Mouse (Mus musculus) heart, embryonic 14.5 days (tissue): ENCODE measurements around the gene Nmnat2. TPM values are rescaled to one million over a fixed set of nuclear protein-coding genes. Genes with fewer than 3 reads are reported as not detected.

Source experiments
- ATAC-seq: fragments of 200-750 bp; cut with Nextera tagmentation; 2 replicates; pipeline ENCODE4 v1.8.0; 2017; ENCODE audit warnings: low read depth, moderate TSS enrichment; ENCODE audit not compliant: insufficient number of reproducible peaks, insufficient read depth, low FRiP score
- H3K27ac ChIP-seq, 2 experiments: fragments of 200-500 bp in 1 of 2; fragments of 300-500 bp in 1 of 2; sonication (generic) in 1 of 2; replicated peaks in 1 of 2; 2 replicates each; pipeline ENCODE4 v1.5.1; 2012 to 2014; ENCODE audit warnings: low read depth in 2 of 2, low read length in 2 of 2, control low read depth in 1 of 2, mild to moderate bottlenecking in 1 of 2, mixed read lengths in 1 of 2; ENCODE audit not compliant: control insufficient read depth in 1 of 2, insufficient read depth in 1 of 2
- H3K27me3 ChIP-seq: fragments of 300-500 bp; sonication (generic); 2 replicates; pipeline ENCODE4 v1.6.1; 2014; ENCODE audit warnings: mild to moderate bottlenecking, low read length, control low read depth; ENCODE audit not compliant: control insufficient read depth, insufficient read depth
- H3K36me3 ChIP-seq: fragments of 300-500 bp; sonication (generic); 2 replicates; pipeline ENCODE4 v1.6.1; 2014; ENCODE audit warnings: mild to moderate bottlenecking, control low read depth, low read length, mixed read lengths; ENCODE audit not compliant: control insufficient read depth, insufficient read depth
- H3K4me1 ChIP-seq, 2 experiments: fragments of 200-500 bp in 1 of 2; fragments of 300-500 bp in 1 of 2; sonication (generic) in 1 of 2; 2 replicates each; pipeline ENCODE4 v1.6.1; 2012 to 2014; ENCODE audit warnings: low read length in 2 of 2, control low read depth in 1 of 2, mixed read lengths in 1 of 2; ENCODE audit not compliant: control insufficient read depth in 2 of 2, insufficient read depth in 2 of 2
- H3K4me2 ChIP-seq: fragments of 300-500 bp; sonication (generic); 2 replicates; pipeline ENCODE4 v1.6.1; 2014; ENCODE audit warnings: mild to moderate bottlenecking, low read length
- H3K4me3 ChIP-seq, 2 experiments: fragments of 200-500 bp in 1 of 2; fragments of 300-500 bp in 1 of 2; sonication (generic) in 1 of 2; 2 replicates each; pipeline ENCODE4 v1.5.1; 2012 to 2014; ENCODE audit warnings: low read length in 2 of 2, mild to moderate bottlenecking in 2 of 2, control low read depth in 1 of 2, low read depth in 1 of 2, moderate library complexity in 1 of 2; ENCODE audit not compliant: control insufficient read depth in 1 of 2, insufficient read depth in 1 of 2
- H3K9ac ChIP-seq: fragments of 300-500 bp; sonication (generic); 2 replicates; pipeline ENCODE4 v1.6.1; 2014; ENCODE audit warnings: mild to moderate bottlenecking, low read length
- H3K9me3 ChIP-seq: fragments of 300-500 bp; sonication (generic); 2 replicates; pipeline ENCODE4 v1.6.1; 2016; ENCODE audit warnings: low read length, control low read depth; ENCODE audit not compliant: control insufficient read depth
- WGBS: fragments of 180-500 bp; shearing (Covaris S2); extraction: QIAGEN DNeasy Blood & Tissue Kit; methylation state at CpG from one replicate; pipeline ENCODE4 v1.1.7; 2014; 5-methylcytosine and 5-hydroxymethylcytosine counted together
- polyA plus RNA-seq: library from polyadenylated mRNA; unstranded; fragments of >200 nt; fragmentation: Nextera tagmentation; extraction: Ambion mirVana; gene quantifications from 2 replicates; pipeline ENCODE4 v1.2.1, GENCODE M21; 2014

The Nmnat2 gene
- polyA plus RNA-seq, 1 experiment from 2014 or later: 1.1 TPM

DNA sequence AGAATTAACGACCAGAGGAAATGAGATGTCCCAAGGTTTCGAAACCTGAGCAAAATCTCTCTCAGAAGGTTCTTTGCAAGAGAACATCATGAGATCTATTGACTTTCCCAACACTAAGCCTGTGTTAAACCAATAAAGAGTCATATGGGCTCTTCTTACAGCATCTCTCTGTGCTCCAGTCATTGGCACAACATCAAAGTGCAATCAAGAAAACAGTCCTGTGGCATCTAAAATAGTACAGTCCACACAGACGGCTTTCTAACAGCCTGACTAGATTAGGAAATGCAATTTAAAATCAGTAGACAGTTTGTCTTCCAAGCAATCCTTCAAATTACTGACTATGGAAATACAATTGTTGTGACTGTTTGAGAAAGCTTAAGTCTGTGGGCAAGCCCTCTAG lies 32.2 kb downstream of the Nmnat2 start:
- Histone ChIP-seq H3K4me3 (no peak overlapping the region), H3K27ac (no peak overlapping the region), H3K9me3 (no peaks in the 10 kb centered on the region), H3K27me3 (no peaks in the 10 kb centered on the region), H3K36me3 (no peaks in the 10 kb centered on the region), H3K4me2 (no peak overlapping the region), H3K9ac (no peak overlapping the region), H3K4me1 (no peaks in the 10 kb centered on the region)
- WGBS: 50% methylated on average over 3 of the region's 3 CpGs
- ATAC-seq: no peak

DNA sequence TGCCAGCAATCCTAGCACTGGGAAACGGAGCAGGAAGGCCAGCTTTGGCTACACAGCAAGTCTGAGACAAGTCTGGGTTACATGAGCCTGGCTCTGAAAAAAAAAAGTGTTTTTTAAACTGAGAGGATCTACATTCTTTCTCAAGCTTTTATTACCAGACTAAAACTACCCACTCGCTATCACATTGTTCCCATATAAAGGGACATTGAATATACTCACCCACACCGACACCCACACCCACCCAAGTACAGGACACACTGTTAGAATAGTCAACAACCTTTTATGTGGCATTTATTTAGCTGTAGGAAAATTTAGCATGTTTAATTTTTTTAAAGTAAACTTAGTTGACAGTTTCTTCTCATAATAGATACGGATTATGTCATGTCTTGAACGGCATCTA lies 35.3 kb downstream of the Nmnat2 start:
- ATAC-seq: no peak
- Histone ChIP-seq H3K9me3 (no peaks in the 10 kb centered on the region), H3K4me2 (no peak overlapping the region), H3K4me3 (no peak overlapping the region), H3K4me1 (no peaks in the 10 kb centered on the region), H3K36me3 (no peaks in the 10 kb centered on the region), H3K27me3 (no peaks in the 10 kb centered on the region), H3K9ac (no peak overlapping the region), H3K27ac (no peak overlapping the region)
- 92% methylated on average over 5 of the region's 5 CpGs for WGBS

DNA sequence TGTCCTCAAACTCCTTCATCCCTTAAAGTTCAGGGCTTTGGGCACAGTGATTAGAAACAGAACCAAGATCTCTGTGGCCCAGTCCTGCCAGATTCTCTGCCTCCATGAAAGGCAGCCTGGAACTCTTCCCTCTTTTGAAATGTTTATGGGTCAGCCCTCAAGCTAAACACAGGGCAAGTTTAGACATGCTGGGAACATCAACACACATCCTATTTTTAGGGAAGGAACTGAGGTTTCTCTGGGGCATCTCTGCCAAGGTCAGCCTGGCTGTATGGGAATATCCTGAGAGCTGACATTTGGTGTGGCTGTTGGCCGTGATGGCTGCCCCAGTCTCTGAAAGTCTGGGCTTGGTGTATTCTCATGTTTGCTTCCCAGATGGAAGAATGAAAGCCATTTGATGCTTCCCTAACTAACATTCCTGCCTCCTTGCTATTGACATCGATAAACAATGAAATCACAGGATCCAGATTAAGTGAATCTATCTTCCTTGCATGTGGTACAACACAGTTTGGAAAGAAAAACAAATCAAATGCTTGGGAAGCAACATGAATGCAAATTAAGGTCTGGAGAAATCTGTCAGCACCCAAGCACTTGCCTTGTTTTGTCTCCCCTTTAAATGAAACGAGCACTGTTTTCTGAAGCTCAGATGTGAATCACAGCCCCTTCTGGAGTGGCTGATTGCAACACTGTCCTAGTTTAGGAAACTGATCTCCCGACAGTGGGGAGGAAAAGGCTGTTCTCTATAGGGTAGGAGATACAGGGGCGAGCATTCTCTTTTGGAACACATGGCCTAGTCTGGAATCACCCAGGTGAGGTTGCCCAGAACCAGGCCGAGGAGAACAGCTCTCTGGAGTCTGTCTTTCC lies 37.7 kb downstream of the Nmnat2 start:
- Histone ChIP-seq H3K4me3 (no peak overlapping the region), H3K27me3 (no peaks in the 10 kb centered on the region), H3K9me3 (no peaks in the 10 kb centered on the region), H3K4me2 (no peak overlapping the region), H3K4me1 (no peaks in the 10 kb centered on the region), H3K36me3 (no peaks in the 10 kb centered on the region), H3K9ac (no peak overlapping the region), H3K27ac (no peak overlapping the region)
- no peak for ATAC-seq
- 44% methylated on average over 6 of the region's 6 CpGs for WGBS

DNA sequence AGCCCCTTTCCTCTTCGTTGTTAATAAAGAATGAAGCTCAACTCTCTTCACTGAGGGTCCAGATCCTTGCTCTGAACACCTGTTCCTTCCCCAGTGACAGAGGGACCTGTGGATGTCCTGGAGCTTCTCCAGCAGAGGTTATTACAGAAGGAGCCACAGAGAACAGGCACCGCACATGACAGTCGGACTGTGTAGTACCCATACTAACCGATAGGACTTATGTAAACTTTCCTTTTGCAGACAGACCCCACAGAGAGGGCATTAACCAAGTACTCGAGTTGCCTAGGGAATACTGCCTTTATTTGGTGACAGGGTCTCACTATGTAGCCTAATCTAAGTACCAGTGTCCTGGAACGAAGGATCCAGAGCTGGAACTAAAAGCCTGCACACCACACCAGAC lies 39.0 kb downstream of the Nmnat2 start:
- no peaks in the 10 kb centered on the region for H3K27me3 ChIP-seq
- H3K4me2 ChIP-seq: no peak overlapping the region
- no peak overlapping the region for H3K4me3 ChIP-seq
- H3K9me3 ChIP-seq: no peaks in the 10 kb centered on the region
- WGBS: 80% methylated on average over 6 of the region's 6 CpGs
- ATAC-seq: no peak
- no peak overlapping the region for H3K27ac ChIP-seq
- H3K9ac ChIP-seq: no peak overlapping the region
- no peaks in the 10 kb centered on the region for H3K4me1 ChIP-seq
- H3K36me3 ChIP-seq: no peaks in the 10 kb centered on the region

DNA sequence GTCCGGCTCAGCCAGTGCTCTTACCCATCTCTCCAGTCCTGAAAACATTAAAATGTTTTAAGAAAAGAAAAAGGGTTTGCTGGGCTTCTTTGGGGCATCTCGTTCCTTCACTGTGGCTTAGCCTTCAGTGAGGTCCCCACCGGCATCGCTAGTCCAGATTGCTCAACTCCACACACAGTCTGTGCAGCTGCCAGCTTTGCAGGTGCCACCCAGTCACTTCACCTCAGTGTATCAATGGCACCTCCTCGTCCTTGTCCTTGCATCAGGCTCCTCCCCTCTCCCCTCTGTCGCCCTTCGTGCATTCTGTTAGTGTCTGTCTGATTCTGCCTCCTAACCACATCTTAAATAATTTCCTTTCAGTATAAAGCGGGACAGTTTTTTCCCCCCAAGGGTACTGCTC lies 45.2 kb downstream of the Nmnat2 start:
- WGBS: 69% methylated on average over 8 of the region's 8 CpGs
- Histone ChIP-seq H3K9ac (no peak overlapping the region), H3K36me3 (no peaks in the 10 kb centered on the region), H3K9me3 (no peaks in the 10 kb centered on the region), H3K4me3 (no peak overlapping the region), H3K27ac (no peak overlapping the region), H3K4me2 (no peak overlapping the region), H3K27me3 (no peaks in the 10 kb centered on the region), H3K4me1 (peaks cover 3 to 11% of the 10 kb centered on the region in 2 experiments; a peak in 2 of 4 replicates)
- no peak for ATAC-seq

DNA sequence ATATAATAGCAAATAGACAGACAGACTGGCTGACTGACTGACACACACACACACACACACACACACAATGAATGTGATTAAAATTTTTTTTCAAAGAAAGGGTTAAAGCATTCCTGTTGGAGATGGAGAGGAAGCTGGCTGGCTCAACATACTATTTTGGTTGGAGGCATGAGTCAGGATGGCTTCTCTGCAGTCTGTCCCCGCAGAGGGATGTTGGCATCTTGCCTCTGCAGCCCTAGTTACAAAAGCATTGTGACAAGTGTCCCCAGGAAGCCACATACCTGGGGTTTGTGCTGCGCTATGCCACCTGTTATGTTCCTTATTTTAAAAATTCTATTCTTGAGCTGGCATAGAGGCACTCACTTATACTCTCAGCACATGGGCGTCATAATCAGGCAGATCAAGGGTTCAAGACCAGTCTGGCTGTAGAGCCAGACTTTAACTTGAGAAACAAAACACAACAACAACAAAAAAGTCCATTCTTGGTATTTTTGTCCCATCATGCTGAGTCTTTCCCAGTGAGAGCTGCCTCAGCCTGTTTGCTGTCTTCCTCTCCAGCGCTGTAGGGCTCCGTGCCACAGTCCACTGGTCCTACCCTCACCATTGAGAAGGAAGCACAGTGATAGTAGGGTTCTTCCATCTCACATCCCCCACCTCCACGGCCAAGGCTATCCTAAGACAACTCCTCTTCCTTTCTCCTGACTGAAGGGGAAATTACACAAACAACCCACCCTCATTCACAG lies 45.9 kb downstream of the Nmnat2 start:
- Histone ChIP-seq H3K27me3 (no peaks in the 10 kb centered on the region), H3K4me3 (no peak overlapping the region), H3K27ac (no peak overlapping the region), H3K9me3 (no peaks in the 10 kb centered on the region), H3K9ac (no peak overlapping the region), H3K4me1 (peaks cover 4 to 11% of the 10 kb centered on the region in 2 experiments; a peak in 3 of 4 replicates), H3K36me3 (no peaks in the 10 kb centered on the region), H3K4me2 (no peak overlapping the region)
- 58% methylated on average over 6 of the region's 6 CpGs for WGBS
- no peak for ATAC-seq

DNA sequence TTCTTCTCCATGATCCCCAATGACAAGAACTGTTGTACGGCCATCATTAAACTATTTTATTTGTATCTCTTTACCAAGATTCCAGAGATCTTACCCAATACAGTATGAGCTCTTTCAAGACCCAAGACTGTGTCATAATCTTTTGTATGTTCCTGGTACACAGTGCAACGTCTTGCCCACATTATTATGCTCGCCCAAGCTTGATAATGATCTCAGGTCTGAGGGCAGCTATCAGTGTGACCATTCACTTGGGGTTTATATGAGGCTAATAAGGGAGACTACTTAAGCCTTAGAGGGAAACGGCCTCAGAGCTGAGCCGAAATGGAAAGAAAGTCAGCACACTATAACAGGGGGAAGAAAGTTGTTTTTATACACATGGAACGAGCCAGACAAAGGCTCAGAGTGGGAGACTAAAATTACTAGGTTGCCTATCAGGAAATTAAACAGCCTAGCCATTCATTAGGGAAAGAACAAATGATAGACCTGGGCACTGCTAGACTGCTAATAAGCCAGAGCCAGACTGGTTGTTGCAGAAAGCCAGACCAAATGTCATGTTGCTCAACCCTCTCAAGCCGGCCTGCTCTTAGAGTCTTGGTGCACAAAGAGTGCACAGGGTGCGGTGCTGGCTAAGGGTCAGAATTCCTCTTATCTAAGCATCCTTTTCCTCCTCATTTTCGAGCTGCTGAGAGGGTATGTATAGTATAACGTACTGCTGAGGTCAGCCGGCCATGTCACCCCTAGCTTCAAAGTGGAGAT lies 47.7 kb downstream of the Nmnat2 start:
- Histone ChIP-seq H3K4me1 (peaks cover 7 to 11% of the 10 kb centered on the region in 2 experiments; a peak in 3 of 4 replicates), H3K4me3 (no peak overlapping the region), H3K36me3 (no peaks in the 10 kb centered on the region), H3K27me3 (no peaks in the 10 kb centered on the region), H3K4me2 (no peak overlapping the region), H3K9ac (no peak overlapping the region), H3K9me3 (no peaks in the 10 kb centered on the region), H3K27ac (no peak overlapping the region)
- no peak for ATAC-seq
- 67% methylated on average over 11 of the region's 11 CpGs for WGBS
